Mouse (Mus musculus): ENCODE measurements around the gene Arhgap35.
A peak's percentile ranks its signal among the peaks of the same experiment; 100 is the strongest.

Arhgap35 gene

GRCm38 (mm10) chr7:16461705-16462104, 153.1 kb downstream of the Arhgap35 start:
- peak in 1 of 2 experiments; percentile 19 for DNase-seq

GRCm38 (mm10) chr7:16461151-16461550, 153.6 kb downstream of the Arhgap35 start:
- no peak for DNase-seq

GRCm38 (mm10) chr7:16460566-16460965, 154.2 kb downstream of the Arhgap35 start:
- peak; percentile 35 to 51 for DNase-seq

- DNase-seq = no peak
Observed at GRCm38 (mm10) chr7:16456289-16456688, 158.5 kb downstream of the Arhgap35 start.

GRCm38 (mm10) chr7:16455016-16455415, 159.8 kb downstream of the Arhgap35 start:
- no peak for DNase-seq

- DNase-seq = peak; percentile 53 to 59
Observed at GRCm38 (mm10) chr7:16453118-16453711, 161.6 kb downstream of the Arhgap35 start.

GRCm38 (mm10) chr7:16452587-16453073, 162.2 kb downstream of the Arhgap35 start, which contains the start of gene Tmem160:
Gene Tmem160, plus strand, starts transcription at chr7:16452779.
- DNase-seq = peak; percentile 85 to 86

- DNase-seq = no peak
Observed at GRCm38 (mm10) chr7:16451656-16452055, 163.1 kb downstream of the Arhgap35 start.

All from cerebellum, postnatal 36 days (tissue).